Mouse (Mus musculus) c-Kit-positive CD71-negative TER-119-negative erythroid progenitor cells, embryonic 14.5 days (primary cell): ENCODE data around the gene Nol6.

Source experiments
- DNase-seq: peaks from one replicate; pipeline ENCODE4 v3.0.0-alpha.2; 2013; ENCODE audit warnings: low read depth

Nol6 gene

GRCm38 (mm10) chr4:41118706-41119292 lies 5.5 kb downstream of the Nol6 start:
- no peak for DNase-seq

- no peak for DNase-seq
Measured at GRCm38 (mm10) chr4:41116817-41117216, 7.4 kb downstream of the Nol6 start.

- DNase-seq, result no peak
Measured at GRCm38 (mm10) chr4:41115793-41116192, 8.5 kb downstream of the Nol6 start.

- DNase-seq, result no peak
Measured at GRCm38 (mm10) chr4:41115074-41115473, 9.2 kb downstream of the Nol6 start.

GRCm38 (mm10) chr4:41114358-41115070 lies 9.7 kb downstream of the Nol6 start:
- no peak for DNase-seq

- DNase-seq, result no peak
Measured at GRCm38 (mm10) chr4:41108717-41109425, 15.4 kb downstream of the Nol6 start.

GRCm38 (mm10) chr4:41107440-41107839 lies 16.8 kb downstream of the Nol6 start:
- no peak for DNase-seq

GRCm38 (mm10) chr4:41102901-41103300 lies 21.4 kb downstream of the Nol6 start:
- no peak for DNase-seq

- no peak for DNase-seq
Measured at GRCm38 (mm10) chr4:41100986-41101385, 23.3 kb downstream of the Nol6 start.

GRCm38 (mm10) chr4:41098577-41098951 lies 25.7 kb downstream of the Nol6 start:
- no peak for DNase-seq

- no peak for DNase-seq
Measured at GRCm38 (mm10) chr4:41097871-41098576, 26.2 kb downstream of the Nol6 start, which contains the start of gene Aqp3. Gene Aqp3, minus strand, starts transcription at chr4:41098183.

GRCm38 (mm10) chr4:41097381-41097780 lies 26.9 kb downstream of the Nol6 start:
- no peak for DNase-seq

- no peak for DNase-seq
Measured at GRCm38 (mm10) chr4:41096794-41097193, 27.5 kb downstream of the Nol6 start.

- DNase-seq, result no peak
Measured at GRCm38 (mm10) chr4:41096169-41096568, 28.1 kb downstream of the Nol6 start.

GRCm38 (mm10) chr4:41094361-41094760 lies 29.9 kb downstream of the Nol6 start:
- DNase-seq, result no peak

GRCm38 (mm10) chr4:41092958-41093357 lies 31.3 kb downstream of the Nol6 start:
- DNase-seq, result no peak

GRCm38 (mm10) chr4:41091391-41091790 lies 32.9 kb downstream of the Nol6 start:
- DNase-seq, result no peak

GRCm38 (mm10) chr4:41089705-41090104 lies 34.5 kb downstream of the Nol6 start:
- DNase-seq, result no peak

- no peak for DNase-seq
Measured at GRCm38 (mm10) chr4:41089189-41089588, 35.1 kb downstream of the Nol6 start.

- no peak for DNase-seq
Measured at GRCm38 (mm10) chr4:41087459-41088298, 36.6 kb downstream of the Nol6 start.

GRCm38 (mm10) chr4:41086947-41087346 lies 37.3 kb downstream of the Nol6 start:
- DNase-seq, result no peak

- no peak for DNase-seq
Measured at GRCm38 (mm10) chr4:41084819-41085218, 39.4 kb downstream of the Nol6 start.
